ENCODE assay signal across 10 mouse cellular contexts in the genomic region with DNA sequence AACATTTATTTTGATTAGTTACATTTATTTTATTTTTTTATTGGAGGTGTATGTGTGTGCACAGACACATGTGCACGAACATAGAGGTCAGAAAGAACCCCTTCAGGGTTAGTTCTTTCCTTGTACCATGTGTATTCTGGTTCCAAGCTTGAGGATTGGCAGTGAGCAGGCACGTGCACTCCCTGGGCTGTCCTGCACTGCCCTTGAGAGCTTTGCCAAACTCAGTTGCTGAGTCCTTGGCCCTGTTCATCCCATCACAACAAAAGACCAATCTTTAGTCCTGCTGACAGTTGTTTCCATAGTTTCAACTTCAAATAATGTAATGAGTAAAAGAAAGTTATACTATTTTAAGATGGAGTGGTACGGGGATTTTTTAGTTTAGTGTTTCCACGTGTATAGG.
"Had no signal": no experiment of that assay in that cellular context is flagged by ENCODE, and none has a peak within 500 bp of the region (broad histone marks: within the 10 kb centered on the region; RNA-seq: fewer than 3 reads in every experiment).

No protein-coding gene starts in this region.

- ATAC-seq: midbrain, embryonic 13.5 days; midbrain, embryonic 15.5 days had no signal

- DNase-seq: lung, adult 18-20 months; lung, embryonic 14.5 days; lung, postnatal 10 days; lung, postnatal 4 days; right cerebral cortex, postnatal 14 days; thymus, adult 2 months; thymus, postnatal 25 days; thymus, postnatal 4 days had no signal
